In genomic region chr6:144880098-144880497, GRCm38 (mm10) we compare ENCODE assay signal across 31 mouse cellular contexts.
DNase-seq lines count a peak whose midpoint lies in the region; ATAC-seq lines count a peak whose summit lies in the region.
"Had no signal": no experiment of that assay in that cellular context is flagged by ENCODE, and none has a peak within 500 bp of the region (broad histone marks: within the 10 kb centered on the region; RNA-seq: fewer than 3 reads in every experiment).

No protein-coding gene starts in this region.

- 83% methylated on average over 10 of the region's 10 CpGs for WGBS in forebrain, embryonic 10.5 days
- WGBS in forebrain, embryonic 11.5 days = 81% methylated on average over 10 of the region's 10 CpGs
- WGBS in forebrain, embryonic 15.5 days = 44% methylated on average over 10 of the region's 10 CpGs

- H3K4me2 ChIP-seq in forebrain, embryonic 11.5 days (ENCODE audit: low read depth, low read length, severe bottlenecking) = no peak overlapping the region
- H3K4me2 ChIP-seq in forebrain, embryonic 15.5 days (replicated peaks) = no peak overlapping the region
- H3K4me2 ChIP-seq: heart, embryonic 11.5 days; hindbrain, embryonic 14.5 days; kidney, embryonic 15.5 days; limb, embryonic 15.5 days; liver, embryonic 13.5 days; midbrain, embryonic 13.5 days; neural tube, embryonic 13.5 days; stomach, embryonic 15.5 days had no signal

- ATAC-seq in forebrain, embryonic 11.5 days (replicated peaks; ENCODE audit: low FRiP score) = no peak
- ATAC-seq in forebrain, embryonic 15.5 days (replicated peaks) = peak; percentile 69; the same call in 1 of the 2 replicates
- ATAC-seq: inflammation-experienced regulatory T-cells, adult 6 months; lung, postnatal 0 days; midbrain, embryonic 13.5 days had no signal

- no peak overlapping the region for H3K4me3 ChIP-seq in forebrain, embryonic 10.5 days
- H3K4me3 ChIP-seq in forebrain, embryonic 11.5 days (ENCODE audit: low read depth, low read length) = no peak overlapping the region
- H3K4me3 ChIP-seq in forebrain, embryonic 15.5 days = no peak overlapping the region
- H3K4me3 ChIP-seq: gastrocnemius, adult 2 months; kidney, embryonic 15.5 days; limb, embryonic 10.5 days; limb, embryonic 15.5 days; liver, embryonic 13.5 days; midbrain, embryonic 13.5 days; neural tube, embryonic 13.5 days; stomach, embryonic 15.5 days had no signal

- peaks cover 16% of the 10 kb centered on the region for H3K4me1 ChIP-seq in forebrain, embryonic 10.5 days
- H3K4me1 ChIP-seq in forebrain, embryonic 11.5 days (replicated peaks; ENCODE audit: control insufficient read depth, insufficient read depth, low read length) = no peaks in the 10 kb centered on the region
- H3K4me1 ChIP-seq in forebrain, embryonic 15.5 days = peaks cover 12% of the 10 kb centered on the region
- H3K4me1 ChIP-seq: kidney, embryonic 15.5 days; limb, embryonic 15.5 days; neural tube, embryonic 13.5 days; stomach, embryonic 15.5 days had no signal

- H3K27me3 ChIP-seq in forebrain, embryonic 10.5 days (ENCODE audit: poor library complexity, severe bottlenecking) = 0 out of 2 replicates have a peak, but pooled peaks cover 8% of the 10 kb centered on the region
- no peaks in the 10 kb centered on the region for H3K27me3 ChIP-seq in forebrain, embryonic 11.5 days (ENCODE audit: control insufficient read depth, insufficient read depth, low read length)
- H3K27me3 ChIP-seq in forebrain, embryonic 15.5 days = no peaks in the 10 kb centered on the region
- H3K27me3 ChIP-seq: kidney, embryonic 15.5 days; limb, embryonic 15.5 days; liver, embryonic 13.5 days; midbrain, embryonic 13.5 days; neural tube, embryonic 13.5 days; stomach, embryonic 15.5 days had no signal

- H3K9ac ChIP-seq in forebrain, embryonic 11.5 days (ENCODE audit: low read length) = no peak overlapping the region
- H3K9ac ChIP-seq in forebrain, embryonic 15.5 days (replicated peaks) = no peak overlapping the region
- H3K9ac ChIP-seq: hindbrain, embryonic 14.5 days; kidney, embryonic 15.5 days; limb, embryonic 15.5 days; liver, embryonic 13.5 days; midbrain, embryonic 13.5 days; neural tube, embryonic 13.5 days; stomach, embryonic 15.5 days had no signal

- no peaks in the 10 kb centered on the region for H3K9me3 ChIP-seq in forebrain, embryonic 10.5 days
- no peaks in the 10 kb centered on the region for H3K9me3 ChIP-seq in forebrain, embryonic 11.5 days (ENCODE audit: control insufficient read depth, low read length)
- H3K9me3 ChIP-seq in forebrain, embryonic 15.5 days = no peaks in the 10 kb centered on the region
- H3K9me3 ChIP-seq: kidney, embryonic 15.5 days; limb, embryonic 10.5 days; limb, embryonic 15.5 days; liver, embryonic 13.5 days; midbrain, embryonic 13.5 days; neural tube, embryonic 13.5 days; stomach, embryonic 15.5 days had no signal

- DNase-seq in forebrain, embryonic 10.5 days (ENCODE audit: extremely low spot score, low spot score) = no peak
- no peak for DNase-seq in forebrain, embryonic 11.5 days (ENCODE audit: low spot score)
- peak; percentile 20 for DNase-seq in brain, adult 2 months (ENCODE audit: low read depth, low spot score)
- peak; percentile 63 for DNase-seq in layer of hippocampus, adult 9-11 months
- no peak for DNase-seq in adrenal gland, adult (ENCODE audit: inconsistent age in 2 of 2, low spot score in 1 of 2)
- DNase-seq in kidney, adult 9 months = no peak
- DNase-seq: adrenal gland, postnatal 10 days; cerebellum, adult 11-12 months; cerebellum, adult 9-11 months; gastrocnemius, adult 2 months; gastrocnemius, postnatal 36 days; heart, adult 18-20 months; heart, postnatal 36 days; kidney, adult 11 months; kidney, postnatal 25 days; liver, embryonic 13.5 days; lung, adult 18-20 months; lung, postnatal 4 days; thymus, postnatal 14 days had no signal

- H3K27ac ChIP-seq in forebrain, embryonic 10.5 days = peak overlapping the region; percentile 1; the same call in 1 of the 2 replicates
- no peak overlapping the region for H3K27ac ChIP-seq in forebrain, embryonic 11.5 days (ENCODE audit: low read depth, low read length)
- no peak overlapping the region; the same call in 1 of the 2 replicates for H3K27ac ChIP-seq in forebrain, embryonic 15.5 days (replicated peaks)
- H3K27ac ChIP-seq: gastrocnemius, adult 2 months; hindbrain, embryonic 14.5 days; kidney, embryonic 15.5 days; limb, embryonic 10.5 days; limb, embryonic 15.5 days; liver, embryonic 13.5 days; midbrain, embryonic 13.5 days; neural tube, embryonic 13.5 days; stomach, embryonic 15.5 days had no signal

- no peaks in the 10 kb centered on the region for H3K36me3 ChIP-seq in forebrain, embryonic 10.5 days (replicated peaks)
- H3K36me3 ChIP-seq in forebrain, embryonic 11.5 days (ENCODE audit: control insufficient read depth, insufficient read depth, low read length) = no peaks in the 10 kb centered on the region
- H3K36me3 ChIP-seq in forebrain, embryonic 15.5 days = no peaks in the 10 kb centered on the region
- H3K36me3 ChIP-seq: G1E; kidney, embryonic 15.5 days; limb, embryonic 10.5 days; limb, embryonic 15.5 days; liver, embryonic 13.5 days; midbrain, embryonic 13.5 days; neural tube, embryonic 13.5 days; stomach, embryonic 15.5 days had no signal

Comparison
In these comparisons a context has a peak if more than half of its experiments do, and no peak if none do; other contexts are left out.
1. DNase-seq: peak in brain, adult 2 months (single experiment) and layer of hippocampus, adult 9-11 months (single experiment); none in forebrain, embryonic 10.5 days (single experiment), forebrain, embryonic 11.5 days (single experiment), adrenal gland, adult (0 of 2) and kidney, adult 9 months (single experiment).